Mouse (Mus musculus): ENCODE measurements around the gene Pdcd4.
"Not testable (repeated sequence)": the region's sequence is repeated elsewhere in the genome, so short reads cannot be mapped to it uniquely, and the experiment has no call there.

DNA sequence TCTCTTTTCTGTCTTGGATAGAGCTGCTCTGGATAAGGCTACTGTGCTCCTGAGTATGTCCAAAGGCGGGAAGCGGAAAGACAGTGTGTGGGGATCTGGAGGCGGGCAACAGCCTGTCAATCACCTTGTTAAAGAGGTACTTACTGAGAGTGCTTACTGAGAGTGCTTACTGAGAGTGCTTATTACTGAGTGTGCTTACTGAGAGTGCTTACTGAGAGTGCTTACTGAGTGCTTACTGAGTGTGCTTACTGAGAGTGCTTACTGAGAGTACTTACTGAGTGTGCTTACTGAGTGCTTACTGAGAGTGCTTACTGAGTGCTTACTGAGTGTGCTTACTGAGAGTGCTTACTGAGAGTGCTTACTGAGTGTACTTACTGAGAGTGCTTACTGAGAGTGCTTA, 30.0 kb downstream of the Pdcd4 start:
- TF ChIP-seq CTCF (IDR thresholded peaks at IDR 0.05; ENCODE audit: borderline replicate concordance, extremely low read depth, insufficient read depth, insufficient read length); POLR2A (IDR thresholded peaks at IDR 0.05; ENCODE audit: borderline replicate concordance, extremely low read depth, insufficient read depth, insufficient read length, poor library complexity, severe bottlenecking): not testable (repeated sequence)

Data from brain, embryonic 14.5 days (tissue).